Mouse (Mus musculus): ENCODE data around the gene Gm10073. TPM values are rescaled to one million over a fixed set of nuclear protein-coding genes. Genes with fewer than 3 reads are reported as not detected.

Gm10073 gene
- polyA plus RNA-seq (2012; rRNA removed) = 122 and 148 TPM in 2 replicates

GRCm38 (mm10) chr8:106573168-106573567, at the start of gene Gm10073:
Gm10073 (minus strand) TSS chr8:106573461.

GRCm38 (mm10) chr8:106603131-106603819, 30.0 kb upstream of the Gm10073 start, which contains the start of gene Cdh1:
Cdh1 (plus strand) TSS chr8:106603351.

Other genes with a start within 250 kb of the Gm10073 start
- 88.1 and 97.5 TPM in 2 replicates for gene Smpd3, start 235.5 kb downstream of the Gm10073 start, polyA plus RNA-seq (2012; rRNA removed)
- gene Zfp90, start 158.1 kb downstream of the Gm10073 start, polyA plus RNA-seq (2012; rRNA removed) = 1.5 and 1.6 TPM in 2 replicates
- gene 6030452D12Rik, start 72.9 kb downstream of the Gm10073 start, polyA plus RNA-seq (2012; rRNA removed) = 0.39 TPM in 1 of 2 replicates, not detected in the other
- 1.6 and 1.8 TPM in 2 replicates for gene Cdh3, start 62.6 kb downstream of the Gm10073 start, polyA plus RNA-seq (2012; rRNA removed)
- 359 and 382 TPM in 2 replicates for gene Cdh1, start 29.9 kb upstream of the Gm10073 start, polyA plus RNA-seq (2012; rRNA removed)
- gene Tango6, start 109.6 kb upstream of the Gm10073 start, polyA plus RNA-seq (2012; rRNA removed) = 2.6 and 3.3 TPM in 2 replicates